Mouse (Mus musculus) liver, postnatal 0 days (tissue): Measurements from ENCODE around the gene Rps6ka1.

ENCODE experiments used
- CTCF ChIP-seq: sonication (generic); IDR thresholded peaks from 2 replicates; pipeline ENCODE4 v1.5.1; 2016; ENCODE audit warnings: antibody characterized with exemption, low read depth
- EP300 ChIP-seq: IDR thresholded peaks from 2 replicates; pipeline ENCODE4 v1.6.1; 2016; ENCODE audit warnings: antibody characterized with exemption, low read depth, mild to moderate bottlenecking

GRCm38 (mm10) chr4:133900887-133901286 lies 13.3 kb upstream of the Rps6ka1 start:
- TF ChIP-seq CTCF (no peak), EP300 (no peak)
